Mouse (Mus musculus) small intestine, adult 2 months (tissue): Measurements from ENCODE around the gene Stim2.

Experiments
- CTCF ChIP-seq: fragments of 200-500 bp; IDR thresholded peaks from 2 replicates; pipeline ENCODE4 v1.5.1; 2012; ENCODE audit warnings: low read depth, mild to moderate bottlenecking, control low read depth, inconsistent platforms, low read length, moderate library complexity, mixed read lengths; ENCODE audit not compliant: insufficient replicate concordance, insufficient read length; ENCODE audit errors: extremely low read depth
- POLR2A ChIP-seq: fragments of 200-500 bp; IDR thresholded peaks from 2 replicates; pipeline ENCODE4 v1.6.1; 2012; ENCODE audit warnings: low read depth, mild to moderate bottlenecking, control low read depth, inconsistent platforms, low read length, moderate library complexity

DNA sequence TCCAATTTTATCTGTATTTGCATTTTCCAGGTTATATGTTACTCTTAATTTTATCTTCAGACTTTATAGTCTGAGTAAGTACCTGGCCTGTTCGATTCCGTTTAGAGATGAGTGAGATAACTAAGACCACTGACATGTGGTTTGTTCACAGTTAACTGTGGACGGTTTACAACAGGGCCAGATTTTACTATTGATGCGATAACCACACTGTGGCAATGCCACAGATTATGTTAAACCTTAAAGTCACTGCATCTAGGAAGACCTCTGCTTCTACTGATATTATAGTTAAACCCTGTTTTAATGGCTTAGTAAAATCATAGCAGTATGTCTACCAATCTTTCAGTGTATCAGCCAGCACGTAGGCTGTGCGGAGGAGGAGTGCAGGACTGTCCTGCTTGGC lies 53.9 kb downstream of the Stim2 start:
- TF ChIP-seq POLR2A (no peak), CTCF (no peak)
